Mouse (Mus musculus) hindbrain, embryonic 14.5 days (tissue): ENCODE results near the gene Prm1. TPM values are rescaled to one million over a fixed set of nuclear protein-coding genes. Genes with fewer than 3 reads are reported as not detected.

ENCODE experiments used
- ATAC-seq: fragments of 200-750 bp; cut with Nextera tagmentation; 2 replicates; pipeline ENCODE4 v1.8.0; 2017; ENCODE audit warnings: moderate number of reproducible peaks, mild to moderate bottlenecking, moderate TSS enrichment, moderate library complexity; ENCODE audit not compliant: low FRiP score
- DNase-seq: peaks from one replicate; pipeline ENCODE4 v3.0.0-alpha.2; 2015; ENCODE audit warnings: low spot score
- H3K27ac ChIP-seq: fragments of 300-500 bp; sonication (generic); 2 replicates; pipeline ENCODE4 v1.5.1; 2014; ENCODE audit warnings: mild to moderate bottlenecking, moderate library complexity
- H3K27me3 ChIP-seq: fragments of 300-500 bp; sonication (generic); 2 replicates; pipeline ENCODE4 v1.6.1; 2014; ENCODE audit warnings: mild to moderate bottlenecking, low read length, mixed read lengths; ENCODE audit not compliant: control insufficient read depth, insufficient read depth
- H3K36me3 ChIP-seq: fragments of 300-500 bp; sonication (generic); replicated peaks from 2 replicates; pipeline ENCODE4 v1.6.1; 2014; ENCODE audit not compliant: control insufficient read depth, insufficient read depth
- H3K4me1 ChIP-seq: fragments of 300-500 bp; sonication (generic); replicated peaks from 2 replicates; pipeline ENCODE4 v1.6.1; 2014; ENCODE audit warnings: antibody characterized with exemption, low read length, mixed read lengths; ENCODE audit not compliant: control insufficient read depth, insufficient read depth
- H3K4me2 ChIP-seq: fragments of 300-500 bp; sonication (generic); replicated peaks from 2 replicates; pipeline ENCODE4 v1.6.1; 2014; ENCODE audit warnings: mild to moderate bottlenecking, moderate library complexity
- H3K4me3 ChIP-seq: fragments of 300-500 bp; sonication (generic); replicated peaks from 2 replicates; pipeline ENCODE4 v1.5.1; 2014; ENCODE audit warnings: mild to moderate bottlenecking, low read length
- H3K9ac ChIP-seq: fragments of 300-500 bp; sonication (generic); 2 replicates; pipeline ENCODE4 v1.6.1; 2014
- H3K9me3 ChIP-seq: fragments of 300-500 bp; sonication (generic); 2 replicates; pipeline ENCODE4 v1.6.1; 2016; ENCODE audit warnings: low read length; ENCODE audit not compliant: control insufficient read depth
- WGBS: fragments of 180-500 bp; shearing (Covaris S2); extraction: QIAGEN DNeasy Blood & Tissue Kit; methylation state at CpG from one replicate; pipeline ENCODE4 v1.1.7; 2014; 5-methylcytosine and 5-hydroxymethylcytosine counted together
- polyA plus RNA-seq: library from polyadenylated mRNA; unstranded; fragments of >200 nt; fragmentation: Nextera tagmentation; extraction: Ambion mirVana; gene quantifications from 2 replicates; pipeline ENCODE4 v1.2.1, GENCODE M21; 2014

Prm1 gene
- polyA plus RNA-seq, 1 experiment from 2014 or later = 0.96 TPM

DNA sequence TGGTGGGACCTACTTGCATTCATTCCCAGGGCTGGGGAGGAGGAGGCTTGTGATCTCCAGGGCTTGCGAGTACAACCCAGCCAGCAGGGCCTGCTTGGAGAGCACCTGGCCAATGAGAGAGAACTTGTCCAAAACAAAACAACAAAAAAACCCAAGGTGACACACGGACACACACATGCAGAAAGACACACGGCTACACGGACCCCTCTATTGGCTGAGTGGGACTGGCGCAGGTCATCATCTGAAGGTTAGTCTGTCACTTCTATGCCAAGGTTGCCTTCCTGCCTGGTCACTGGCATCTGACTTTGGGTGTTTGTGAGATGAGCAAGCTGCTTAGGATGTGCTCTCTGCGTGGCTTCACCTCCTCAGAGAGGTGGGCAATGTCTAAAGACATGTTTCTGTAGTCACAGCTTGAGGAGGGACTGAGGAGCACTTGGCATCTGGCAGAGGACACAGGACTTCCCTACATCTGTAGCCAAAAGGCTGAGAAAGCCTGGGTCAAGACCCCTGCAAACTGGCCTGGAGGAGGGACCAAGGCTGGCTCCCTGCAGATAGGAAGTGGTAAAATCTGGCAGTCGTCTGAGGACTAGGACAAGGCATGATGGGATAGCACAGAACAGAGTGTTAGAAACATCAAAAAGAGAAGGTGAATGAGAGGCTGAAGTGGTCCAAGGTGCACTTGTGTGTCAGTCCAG is 22.3 kb upstream of the Prm1 start:
- Histone ChIP-seq H3K4me2 (no peak overlapping the region), H3K4me1 (no peaks in the 10 kb centered on the region), H3K9me3 (no peaks in the 10 kb centered on the region), H3K4me3 (no peak overlapping the region), H3K27me3 (no peaks in the 10 kb centered on the region), H3K36me3 (no peaks in the 10 kb centered on the region), H3K27ac (no peak overlapping the region), H3K9ac (no peak overlapping the region)
- WGBS = 85% methylated on average over 7 of the region's 7 CpGs
- DNase-seq = no peak
- ATAC-seq = no peak

DNA sequence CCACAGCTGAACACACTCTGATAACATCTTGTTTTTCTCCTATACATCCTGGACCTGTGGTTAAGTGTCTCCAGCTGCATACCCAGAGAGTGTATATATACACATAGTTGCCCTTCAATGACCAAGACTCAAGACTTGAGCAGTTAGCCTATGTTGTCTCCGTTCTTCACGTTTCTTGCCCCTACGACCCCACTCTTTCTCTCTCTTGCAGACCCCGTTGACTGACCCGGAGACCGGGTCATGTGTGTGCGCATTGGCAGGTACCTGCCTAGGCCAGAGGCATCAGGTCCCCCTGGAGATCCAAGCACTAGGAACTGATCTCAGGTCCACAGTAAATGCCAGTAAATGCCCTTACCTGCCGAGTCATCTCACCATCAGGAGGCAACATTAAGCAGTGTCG is 21.6 kb upstream of the Prm1 start:
- Histone ChIP-seq H3K9ac (no peak overlapping the region), H3K36me3 (no peaks in the 10 kb centered on the region), H3K9me3 (no peaks in the 10 kb centered on the region), H3K4me3 (no peak overlapping the region), H3K27ac (no peak overlapping the region), H3K4me1 (no peaks in the 10 kb centered on the region), H3K27me3 (no peaks in the 10 kb centered on the region), H3K4me2 (no peak overlapping the region)
- 94% methylated on average over 9 of the region's 9 CpGs for WGBS
- ATAC-seq (no peak), DNase-seq (no peak)

DNA sequence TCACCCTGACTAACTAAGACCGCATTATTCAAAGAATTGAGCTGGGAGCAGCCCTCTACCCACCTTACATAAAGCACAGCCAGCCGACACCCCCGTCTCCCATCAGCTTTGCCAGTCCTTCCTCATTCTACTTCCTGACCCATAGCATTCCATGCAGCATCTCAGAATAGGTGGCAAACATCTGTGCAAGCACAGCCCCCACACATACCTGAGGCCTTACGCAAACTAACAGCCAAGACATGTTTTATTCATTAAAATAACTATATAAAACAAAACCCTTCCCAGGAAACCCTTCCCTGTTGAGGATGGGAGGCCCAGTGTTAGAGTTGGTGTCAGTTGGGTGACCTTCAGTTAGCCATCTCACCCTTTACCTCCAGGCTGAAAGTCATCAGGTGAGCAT is 20.2 kb upstream of the Prm1 start:
- no peaks in the 10 kb centered on the region for H3K4me1 ChIP-seq
- no peak overlapping the region for H3K4me3 ChIP-seq
- DNase-seq (no peak), ATAC-seq (no peak)
- H3K4me2 ChIP-seq = no peak overlapping the region
- WGBS = 94% methylated on average over 4 of the region's 4 CpGs
- H3K9ac ChIP-seq = no peak overlapping the region
- no peak overlapping the region for H3K27ac ChIP-seq
- H3K27me3 ChIP-seq = no peaks in the 10 kb centered on the region
- no peaks in the 10 kb centered on the region for H3K36me3 ChIP-seq
- no peaks in the 10 kb centered on the region for H3K9me3 ChIP-seq

DNA sequence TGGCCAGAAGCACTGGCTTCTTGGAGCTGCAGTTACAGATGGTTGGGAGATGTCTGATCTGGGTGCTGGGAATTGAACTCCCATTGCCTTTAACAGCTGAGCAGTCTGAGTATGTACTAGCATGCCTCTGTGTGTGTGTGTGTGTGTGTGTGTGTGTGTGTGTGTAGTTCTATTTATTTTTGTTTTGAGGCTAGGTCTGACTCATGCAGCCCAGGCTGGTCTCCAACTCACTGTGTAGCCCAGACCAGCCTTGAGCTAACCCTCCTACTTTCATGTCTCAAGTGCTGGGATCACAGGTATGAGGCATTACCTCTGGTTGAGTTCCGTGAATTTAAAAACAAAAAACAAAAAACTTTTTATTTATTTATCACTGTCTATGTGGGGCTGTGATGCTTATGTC is 18.9 kb upstream of the Prm1 start:
- no peaks in the 10 kb centered on the region for H3K27me3 ChIP-seq
- no peaks in the 10 kb centered on the region for H3K4me1 ChIP-seq
- DNase-seq (no peak), ATAC-seq (no peak)
- no peak overlapping the region for H3K27ac ChIP-seq
- no peaks in the 10 kb centered on the region for H3K36me3 ChIP-seq
- H3K4me2 ChIP-seq = no peak overlapping the region
- H3K4me3 ChIP-seq = no peak overlapping the region
- no peak overlapping the region for H3K9ac ChIP-seq
- WGBS = 85% methylated on average over 1 of the region's 1 CpGs
- H3K9me3 ChIP-seq = no peaks in the 10 kb centered on the region

DNA sequence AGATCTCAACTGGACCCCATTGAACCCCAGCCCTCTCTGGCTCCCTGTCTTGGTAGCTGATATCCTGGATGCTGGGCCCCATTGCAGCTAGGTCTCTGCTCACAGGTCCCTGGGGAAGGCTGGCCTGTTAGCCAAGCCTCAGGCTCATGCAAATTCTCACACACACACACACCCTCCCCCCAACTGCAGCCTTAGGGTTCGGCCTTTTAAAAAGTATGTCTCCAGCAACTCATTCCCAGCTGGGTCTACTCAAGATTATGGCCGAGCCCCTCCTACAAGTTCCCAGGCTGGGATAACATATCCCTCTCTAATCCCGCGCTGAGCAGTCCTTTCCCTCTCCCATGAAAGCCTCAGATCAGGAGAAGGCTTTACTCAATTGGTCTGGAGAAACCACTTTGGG is 15.7 kb upstream of the Prm1 start:
- Histone ChIP-seq H3K4me3 (no peak overlapping the region), H3K9me3 (no peaks in the 10 kb centered on the region), H3K9ac (no peak overlapping the region), H3K27ac (no peak overlapping the region), H3K27me3 (no peaks in the 10 kb centered on the region), H3K4me1 (no peaks in the 10 kb centered on the region), H3K36me3 (no peaks in the 10 kb centered on the region), H3K4me2 (no peak overlapping the region)
- no peak for ATAC-seq
- 80% methylated on average over 4 of the region's 4 CpGs for WGBS
- DNase-seq = no peak

DNA sequence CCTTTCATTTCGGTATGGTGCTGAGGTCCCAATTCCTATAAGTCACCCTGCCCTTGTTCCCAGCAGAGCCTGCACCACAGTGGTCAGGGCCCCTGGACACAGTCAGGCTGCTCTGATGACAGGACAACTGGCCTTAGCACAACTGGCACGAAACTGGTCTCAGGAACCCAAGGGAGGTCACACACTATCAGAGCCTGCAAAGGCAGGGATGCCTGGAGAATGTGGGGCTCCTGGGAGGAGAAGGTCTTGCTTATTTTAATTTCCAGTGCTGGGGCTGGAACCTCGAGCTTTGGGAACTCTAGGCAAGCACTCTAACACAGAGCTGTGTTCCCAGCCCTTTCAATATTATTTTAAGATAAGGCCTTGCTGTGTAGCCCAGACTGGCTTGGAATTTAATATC is 14.3 kb upstream of the Prm1 start:
- Histone ChIP-seq H3K27ac (no peak overlapping the region), H3K4me1 (no peaks in the 10 kb centered on the region), H3K4me2 (no peak overlapping the region), H3K36me3 (no peaks in the 10 kb centered on the region), H3K4me3 (no peak overlapping the region), H3K27me3 (no peaks in the 10 kb centered on the region), H3K9me3 (no peaks in the 10 kb centered on the region), H3K9ac (no peak overlapping the region)
- ATAC-seq (no peak), DNase-seq (no peak)
- WGBS = 81% methylated on average over 3 of the region's 3 CpGs

DNA sequence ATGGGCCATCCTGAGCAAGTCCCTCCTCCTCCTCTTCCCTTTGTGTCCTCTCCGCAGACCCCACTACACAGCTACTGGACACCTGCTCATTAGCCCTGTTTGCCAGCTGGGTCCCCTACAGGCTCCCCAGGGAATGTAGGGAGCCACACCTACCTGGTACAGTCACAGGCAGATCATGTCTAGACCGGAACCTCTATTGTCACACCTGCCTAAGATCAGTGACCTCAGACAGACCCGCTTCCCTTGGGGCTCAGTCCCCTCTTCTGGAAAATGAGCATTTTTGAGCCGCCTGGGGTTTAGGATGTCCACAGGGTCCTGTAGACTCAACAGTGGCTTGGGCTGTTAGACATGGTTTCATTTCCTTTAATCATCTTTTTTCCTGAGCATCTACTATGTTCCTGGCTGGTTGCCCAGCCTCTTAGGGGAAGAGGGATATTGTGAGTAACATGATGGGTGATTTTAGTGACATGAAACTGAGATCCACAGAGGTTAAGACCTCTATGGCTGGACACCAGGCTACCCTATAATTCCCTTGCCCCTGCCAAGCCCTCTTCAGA is 13.0 kb upstream of the Prm1 start:
- Histone ChIP-seq H3K9me3 (no peaks in the 10 kb centered on the region), H3K27ac (no peak overlapping the region), H3K27me3 (no peaks in the 10 kb centered on the region), H3K4me3 (no peak overlapping the region), H3K4me2 (no peak overlapping the region), H3K4me1 (no peaks in the 10 kb centered on the region), H3K36me3 (no peaks in the 10 kb centered on the region), H3K9ac (no peak overlapping the region)
- ATAC-seq = no peak
- DNase-seq = no peak
- 79% methylated on average over 4 of the region's 4 CpGs for WGBS

DNA sequence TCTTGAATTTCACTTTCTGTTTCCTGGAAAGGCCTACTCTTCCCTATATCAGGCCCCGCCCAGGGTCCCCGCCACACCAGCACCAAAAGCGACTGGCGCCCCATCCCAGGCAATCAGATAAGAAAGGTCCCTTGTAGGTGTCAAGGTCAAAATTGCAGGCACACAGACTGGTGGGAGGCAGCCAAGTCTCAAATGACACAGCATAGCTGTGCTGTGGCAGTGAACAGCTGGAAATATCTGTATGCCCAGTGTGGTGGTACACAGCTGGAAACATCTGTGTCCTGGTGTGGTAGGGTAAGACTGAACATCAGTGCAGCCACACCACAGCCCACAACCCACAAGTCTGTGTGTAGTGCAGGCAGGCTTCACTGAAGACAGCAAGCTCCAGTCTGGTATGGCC is 9.2 kb upstream of the Prm1 start:
- no peak overlapping the region for H3K4me3 ChIP-seq
- H3K9me3 ChIP-seq = no peaks in the 10 kb centered on the region
- no peaks in the 10 kb centered on the region for H3K4me1 ChIP-seq
- ATAC-seq (no peak), DNase-seq (no peak)
- no peaks in the 10 kb centered on the region for H3K36me3 ChIP-seq
- no peaks in the 10 kb centered on the region for H3K27me3 ChIP-seq
- H3K4me2 ChIP-seq = no peak overlapping the region
- WGBS = 95% methylated on average over 4 of the region's 4 CpGs
- no peak overlapping the region for H3K27ac ChIP-seq
- no peak overlapping the region for H3K9ac ChIP-seq

DNA sequence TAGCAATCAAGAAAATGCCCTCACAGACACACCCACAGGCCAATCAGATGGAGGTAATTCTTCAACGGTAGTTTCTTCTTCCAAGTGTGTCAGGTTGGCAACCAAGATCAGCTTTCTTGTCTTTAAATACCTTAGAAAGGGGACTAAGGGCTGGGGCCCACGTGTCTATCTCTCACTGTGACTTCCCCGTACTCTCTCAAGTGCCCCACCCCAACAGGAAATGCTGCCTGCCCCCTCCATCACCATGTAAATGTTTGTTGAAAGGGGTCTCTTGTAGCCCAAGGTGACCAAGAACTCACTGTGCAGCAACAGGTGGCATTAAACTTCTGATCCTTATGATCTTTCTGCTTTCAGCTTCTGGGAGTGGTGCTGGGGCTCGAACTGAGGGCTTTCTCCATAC is 8.1 kb upstream of the Prm1 start:
- H3K36me3 ChIP-seq = no peaks in the 10 kb centered on the region
- H3K9me3 ChIP-seq = no peaks in the 10 kb centered on the region
- 80% methylated on average over 4 of the region's 4 CpGs for WGBS
- no peaks in the 10 kb centered on the region for H3K27me3 ChIP-seq
- no peak overlapping the region for H3K4me3 ChIP-seq
- no peak for ATAC-seq
- H3K9ac ChIP-seq = no peak overlapping the region
- DNase-seq = no peak
- H3K4me1 ChIP-seq = no peaks in the 10 kb centered on the region
- H3K4me2 ChIP-seq = no peak overlapping the region
- H3K27ac ChIP-seq = no peak overlapping the region

DNA sequence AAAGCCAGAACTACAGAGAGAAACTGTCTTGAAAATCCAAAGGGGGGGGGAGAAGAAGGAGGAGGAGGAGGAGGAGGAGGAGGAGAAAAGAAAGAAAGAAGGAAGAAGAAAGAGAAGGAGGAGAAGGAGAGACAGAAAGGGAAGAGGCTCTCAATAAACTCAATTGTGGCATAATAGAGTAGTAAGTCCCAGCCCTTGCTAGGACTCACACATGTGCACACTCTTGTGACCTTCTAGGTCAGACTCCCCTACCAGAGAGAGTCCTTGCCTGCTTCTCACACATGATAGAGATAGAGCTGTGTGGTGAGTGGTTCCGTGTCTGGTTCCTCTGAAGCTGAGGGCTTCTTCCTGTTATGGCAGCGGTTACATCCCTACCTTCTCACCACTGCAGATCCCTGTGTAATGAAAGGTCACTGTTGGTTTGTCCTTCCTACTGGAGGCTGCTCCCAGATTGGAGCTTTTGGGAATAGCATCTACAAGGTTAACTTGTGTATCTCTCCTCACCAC is 7.3 kb upstream of the Prm1 start, which contains the start of gene Gm11172:
Gene Gm11172 (plus strand): TSS at position 51 of the 507 bp plus-strand sequence.
- H3K36me3 ChIP-seq = no peaks in the 10 kb centered on the region
- H3K9me3 ChIP-seq = no peaks in the 10 kb centered on the region
- no peak within 1 kb of the TSS for H3K4me2 ChIP-seq
- H3K4me3 ChIP-seq = no peak within 1 kb of the TSS
- H3K4me1 ChIP-seq = no peaks in the 10 kb centered on the region
- no peaks in the 10 kb centered on the region for H3K27me3 ChIP-seq
- DNase-seq (no peak), ATAC-seq (no peak)
- H3K9ac ChIP-seq = no peak within 1 kb of the TSS
- no peak within 1 kb of the TSS for H3K27ac ChIP-seq
- 87% methylated on average over 2 of the region's 2 CpGs for WGBS
